Mouse (Mus musculus) MEL (cell line): ENCODE results near the gene Entpd4b. TPM values are rescaled to one million over a fixed set of nuclear protein-coding genes. Genes with fewer than 3 reads are reported as not detected.

ENCODE experiments used
- polyA plus RNA-seq, 2 experiments: library from polyadenylated mRNA; stranded (reverse) in 1 of 2; unstranded in 1 of 2; fragments of >175 nt in 1 of 2; fragments of >200 nt in 1 of 2; gene quantifications; 2 replicates each; pipeline versions ENCODE4 v1.2.1 to v1.2.4; 2012; ENCODE audit warnings: low replicate concordance in 2 of 2, low read depth in 1 of 2; ENCODE audit not compliant: insufficient read length in 2 of 2, insufficient read depth in 1 of 2, missing spikeins in 1 of 2
- total RNA-seq: library from RNA; depleted of rRNA; stranded (reverse); fragments of 300-350 nt; gene quantifications from 2 replicates; pipeline ENCODE4 v1.2.3, GENCODE M21; 2012; rRNA removed

Entpd4b gene
- total and polyA plus RNA-seq, 3 experiments = 9.2 to 12.5 TPM; not detected in 1

Other genes with a start within 250 kb of the Entpd4b start
- gene Gm16867, start 52.1 kb upstream of the Entpd4b start, total RNA-seq = 0.10 TPM in 1 of 2 replicates, not detected in the other
- not detected for gene Gm16867, start 52.1 kb upstream of the Entpd4b start, polyA plus RNA-seq
- gene Gm27179, start 42.9 kb upstream of the Entpd4b start, total RNA-seq = not detected in 2 replicates
- gene Gm27179, start 42.9 kb upstream of the Entpd4b start, polyA plus RNA-seq = not detected